Mouse (Mus musculus) heart, embryonic 10.5 days (tissue): ENCODE data around the gene Prmt9. TPM values are rescaled to one million over a fixed set of nuclear protein-coding genes. Genes with fewer than 3 reads are reported as not detected.

Experiments
- DNase-seq: peaks from one replicate; pipeline ENCODE4 v3.0.0-alpha.2; 2017; ENCODE audit warnings: low spot score
- H3K27ac ChIP-seq: fragments of 300-500 bp; sonication (generic); 2 replicates; pipeline ENCODE4 v1.5.1; 2016; ENCODE audit warnings: mild to moderate bottlenecking
- H3K27me3 ChIP-seq: fragments of 300-500 bp; sonication (generic); 2 replicates; pipeline ENCODE4 v1.6.1; 2016; ENCODE audit warnings: mild to moderate bottlenecking; ENCODE audit not compliant: poor library complexity, insufficient read depth, severe bottlenecking
- H3K36me3 ChIP-seq: fragments of 300-500 bp; sonication (generic); 2 replicates; pipeline ENCODE4 v1.6.1; 2016; ENCODE audit warnings: mild to moderate bottlenecking, moderate library complexity
- H3K4me1 ChIP-seq: fragments of 300-500 bp; sonication (generic); 2 replicates; pipeline ENCODE4 v1.6.1; 2016; ENCODE audit warnings: mild to moderate bottlenecking
- H3K4me3 ChIP-seq: fragments of 300-500 bp; sonication (generic); 2 replicates; pipeline ENCODE4 v1.5.1; 2016; ENCODE audit warnings: mild to moderate bottlenecking, moderate library complexity
- H3K9me3 ChIP-seq: fragments of 300-500 bp; sonication (generic); 2 replicates; pipeline ENCODE4 v1.6.1; 2016; ENCODE audit warnings: mild to moderate bottlenecking, moderate library complexity
- whole genome bisulfite sequencing: fragments of 180-500 bp; shearing (Covaris S2); methylation state at CpG from one replicate; pipeline ENCODE4 v1.1.7; 2016; 5-methylcytosine and 5-hydroxymethylcytosine counted together
- polyA plus RNA-seq: library from polyadenylated mRNA; unstranded; fragments of >200 nt; fragmentation: Nextera tagmentation; extraction: Ambion mirVana; gene quantifications from 2 replicates; pipeline ENCODE4 v1.2.1, GENCODE M21; 2016

The Prmt9 gene
- polyA plus RNA-seq, 1 experiment from 2014 or later = 15.9 TPM

- Histone ChIP-seq H3K4me3 (no peak overlapping the region), H3K27ac (no peak overlapping the region), H3K27me3 (no peaks in the 10 kb centered on the region), H3K4me1 (peaks cover 4% of the 10 kb centered on the region; the same call in 1 of the 2 replicates), H3K36me3 (no peaks in the 10 kb centered on the region), H3K9me3 (no peaks in the 10 kb centered on the region)
- 86% methylated on average over 1 of the region's 1 CpGs for WGBS
- no peak for DNase-seq
These were observed 10.9 kb upstream of the Prmt9 start for GRCm38 (mm10) chr8:77538256-77538655.

- H3K27ac ChIP-seq = no peak overlapping the region
- no peak overlapping the region for H3K4me3 ChIP-seq
- H3K4me1 ChIP-seq = no peaks in the 10 kb centered on the region
- no peaks in the 10 kb centered on the region for H3K9me3 ChIP-seq
- 77% methylated on average over 6 of the region's 6 CpGs for WGBS
- no peaks in the 10 kb centered on the region for H3K36me3 ChIP-seq
- no peaks in the 10 kb centered on the region for H3K27me3 ChIP-seq
- no peak for DNase-seq
These were observed 5.9 kb upstream of the Prmt9 start for GRCm38 (mm10) chr8:77543152-77543777.

GRCm38 (mm10) chr8:77544428-77544827, 4.8 kb upstream of the Prmt9 start:
- Histone ChIP-seq H3K27me3 (no peaks in the 10 kb centered on the region), H3K4me1 (no peaks in the 10 kb centered on the region), H3K9me3 (no peaks in the 10 kb centered on the region), H3K36me3 (no peaks in the 10 kb centered on the region), H3K27ac (no peak overlapping the region), H3K4me3 (no peak overlapping the region)
- WGBS = 41% methylated on average over 3 of the region's 3 CpGs
- no peak for DNase-seq

- Histone ChIP-seq H3K9me3 (no peaks in the 10 kb centered on the region), H3K27me3 (no peaks in the 10 kb centered on the region), H3K4me1 (no peaks in the 10 kb centered on the region), H3K27ac (no peak overlapping the region), H3K36me3 (no peaks in the 10 kb centered on the region), H3K4me3 (no peak overlapping the region)
- WGBS = 86% methylated on average over 4 of the region's 4 CpGs
- no peak for DNase-seq
These were observed 3.6 kb upstream of the Prmt9 start for GRCm38 (mm10) chr8:77545616-77546015.

- 27% methylated on average over 7 of the region's 7 CpGs for WGBS
- H3K4me1 ChIP-seq = peaks cover 4% of the 10 kb centered on the region; the same call in 1 of the 2 replicates
- H3K36me3 ChIP-seq = peaks cover 37% of the 10 kb centered on the region
- no peaks in the 10 kb centered on the region for H3K27me3 ChIP-seq
- no peak for DNase-seq
- peak overlapping the region; percentile 74 for H3K4me3 ChIP-seq
- H3K9me3 ChIP-seq = no peaks in the 10 kb centered on the region
- H3K27ac ChIP-seq = peak overlapping the region; percentile 96
These were observed 834 bp downstream of the Prmt9 start for GRCm38 (mm10) chr8:77549881-77550580.

GRCm38 (mm10) chr8:77552491-77552890, 3.3 kb downstream of the Prmt9 start:
- Histone ChIP-seq H3K4me1 (peaks cover 4% of the 10 kb centered on the region; the same call in 1 of the 2 replicates), H3K27ac (no peak overlapping the region), H3K36me3 (peaks cover 61% of the 10 kb centered on the region), H3K4me3 (no peak overlapping the region), H3K9me3 (no peaks in the 10 kb centered on the region), H3K27me3 (no peaks in the 10 kb centered on the region)
- WGBS = 90% methylated on average over 3 of the region's 3 CpGs
- DNase-seq = no peak

GRCm38 (mm10) chr8:77561441-77561840, 12.2 kb downstream of the Prmt9 start:
- peaks cover 87% of the 10 kb centered on the region for H3K36me3 ChIP-seq

GRCm38 (mm10) chr8:77574229-77574628, 25.0 kb downstream of the Prmt9 start:
- Histone ChIP-seq H3K4me3 (no peak overlapping the region), H3K4me1 (no peaks in the 10 kb centered on the region), H3K9me3 (no peaks in the 10 kb centered on the region), H3K27me3 (no peaks in the 10 kb centered on the region), H3K36me3 (peaks cover 41% of the 10 kb centered on the region), H3K27ac (no peak overlapping the region)
- DNase-seq = no peak
- 85% methylated on average over 5 of the region's 5 CpGs for whole genome bisulfite sequencing

More at GRCm38 (mm10) chr8:77561441-77561840, 12.2 kb downstream of the Prmt9 start:
- Histone ChIP-seq H3K4me1 (no peaks in the 10 kb centered on the region), H3K4me3 (no peak overlapping the region), H3K27ac (no peak overlapping the region), H3K9me3 (no peaks in the 10 kb centered on the region), H3K27me3 (no peaks in the 10 kb centered on the region)
- DNase-seq = no peak
- 76% methylated on average over 3 of the region's 3 CpGs for whole genome bisulfite sequencing

- no peak overlapping the region for H3K27ac ChIP-seq
- no peak for DNase-seq
- WGBS = 92% methylated on average over 7 of the region's 7 CpGs
- peaks cover 45% of the 10 kb centered on the region for H3K36me3 ChIP-seq
- H3K4me1 ChIP-seq = no peaks in the 10 kb centered on the region
- no peaks in the 10 kb centered on the region for H3K9me3 ChIP-seq
- H3K4me3 ChIP-seq = no peak overlapping the region
- no peaks in the 10 kb centered on the region for H3K27me3 ChIP-seq
These were observed 28.5 kb downstream of the Prmt9 start for GRCm38 (mm10) chr8:77577674-77578073.

GRCm38 (mm10) chr8:77584174-77584573, 35.0 kb downstream of the Prmt9 start:
- no peak for DNase-seq
- Histone ChIP-seq H3K4me3 (no peak overlapping the region), H3K27me3 (no peaks in the 10 kb centered on the region), H3K36me3 (peaks cover 22% of the 10 kb centered on the region), H3K27ac (no peak overlapping the region), H3K4me1 (no peaks in the 10 kb centered on the region), H3K9me3 (no peaks in the 10 kb centered on the region)
- 86% methylated on average over 4 of the region's 4 CpGs for WGBS

- H3K27ac ChIP-seq = 0 out of 2 replicates have a peak overlapping the region, but pooled peaks have one; percentile 75
These were observed 60.4 kb downstream of the Prmt9 start for GRCm38 (mm10) chr8:77609621-77610020.

GRCm38 (mm10) chr8:77610374-77610969, 61.3 kb downstream of the Prmt9 start, which contains the start of gene Tmem184c:
TSS of gene Tmem184c (minus strand) at chr8:77610698.
- Histone ChIP-seq H3K4me1 (peaks cover 5% of the 10 kb centered on the region; the same call in 1 of the 2 replicates), H3K9me3 (no peaks in the 10 kb centered on the region), H3K4me3 (peak within 1 kb of the TSS; percentile 79), H3K36me3 (peaks cover 5% of the 10 kb centered on the region), H3K27ac (peak within 1 kb of the TSS; percentile 75; the same call in 1 of the 2 replicates), H3K27me3 (no peaks in the 10 kb centered on the region)
- under 1% methylated on average over 36 of the region's 36 CpGs for WGBS
- DNase-seq = peak; percentile 96

More at GRCm38 (mm10) chr8:77609621-77610020, 60.4 kb downstream of the Prmt9 start:
- WGBS = 15% methylated on average over 7 of the region's 7 CpGs
- Histone ChIP-seq H3K9me3 (no peaks in the 10 kb centered on the region), H3K36me3 (peaks cover 11% of the 10 kb centered on the region), H3K27me3 (no peaks in the 10 kb centered on the region), H3K4me3 (peak overlapping the region; percentile 79), H3K4me1 (peaks cover 5% of the 10 kb centered on the region; the same call in 1 of the 2 replicates)
- DNase-seq = no peak

GRCm38 (mm10) chr8:77617916-77618315, 68.7 kb downstream of the Prmt9 start:
- Histone ChIP-seq H3K4me1 (no peaks in the 10 kb centered on the region), H3K27me3 (no peaks in the 10 kb centered on the region), H3K9me3 (no peaks in the 10 kb centered on the region), H3K27ac (no peak overlapping the region), H3K4me3 (no peak overlapping the region), H3K36me3 (no peaks in the 10 kb centered on the region)
- 63% methylated on average over 2 of the region's 2 CpGs for WGBS
- no peak for DNase-seq
